Mouse (Mus musculus) spleen, adult 2 months (tissue): Measurements from ENCODE around the gene Arih1. TPM values are rescaled to one million over a fixed set of nuclear protein-coding genes. Genes with fewer than 3 reads are reported as not detected.

Experiments used
- DNase-seq, 2 experiments: peaks; one replicate each; pipeline versions ENCODE4 v3.0.0 to v3.0.0-alpha.2; 2012 to 2021; ENCODE audit warnings: low spot score in 2 of 2, low read depth in 1 of 2
- H3K27ac ChIP-seq: fragments of 200-500 bp; 2 replicates; pipeline ENCODE4 v1.5.1; 2012; ENCODE audit warnings: low read length, inconsistent platforms; ENCODE audit not compliant: insufficient read depth
- H3K27me3 ChIP-seq: fragments of 200-500 bp; 2 replicates; pipeline ENCODE4 v1.6.1; 2012; ENCODE audit warnings: mild to moderate bottlenecking, moderate library complexity, low read length, inconsistent platforms; ENCODE audit not compliant: control insufficient read depth, insufficient read depth
- H3K36me3 ChIP-seq: fragments of 200-500 bp; 2 replicates; pipeline ENCODE4 v1.6.1; 2012; ENCODE audit warnings: mild to moderate bottlenecking, low read length, inconsistent platforms; ENCODE audit not compliant: control insufficient read depth, insufficient read depth
- H3K4me1 ChIP-seq: fragments of 200-500 bp; 2 replicates; pipeline ENCODE4 v1.6.1; 2011; ENCODE audit warnings: inconsistent platforms; ENCODE audit not compliant: control insufficient read depth, insufficient read depth, insufficient read length
- H3K4me3 ChIP-seq: fragments of 200-500 bp; 2 replicates; pipeline ENCODE4 v1.5.1; 2011; ENCODE audit warnings: mild to moderate bottlenecking, inconsistent platforms; ENCODE audit not compliant: insufficient read depth, insufficient read length; ENCODE audit errors: extremely low read depth
- CTCF ChIP-seq: fragments of 200-500 bp; IDR thresholded peaks from 2 replicates; pipeline ENCODE4 v1.5.1; 2011; ENCODE audit warnings: mild to moderate bottlenecking, inconsistent platforms; ENCODE audit not compliant: insufficient read depth, insufficient read length, insufficient replicate concordance; ENCODE audit errors: extremely low read depth
- POLR2A ChIP-seq: fragments of 200-500 bp; IDR thresholded peaks from 2 replicates; pipeline ENCODE4 v1.6.1; 2011; ENCODE audit warnings: low read depth, low read length, inconsistent platforms
- WGBS: fragments of 180-500 bp; shearing (Covaris S2); methylation state at CpG from one replicate; pipeline ENCODE4 v1.1.7; 2018; 5-methylcytosine and 5-hydroxymethylcytosine counted together
- polyA plus RNA-seq: library from polyadenylated mRNA; depleted of rRNA; stranded (reverse); fragments of >200 nt; gene quantifications from 2 replicates; pipeline ENCODE4 v1.2.3, GENCODE M21; 2012; rRNA removed

Arih1 gene
- polyA plus RNA-seq, 1 experiment: 14.7 TPM

DNA sequence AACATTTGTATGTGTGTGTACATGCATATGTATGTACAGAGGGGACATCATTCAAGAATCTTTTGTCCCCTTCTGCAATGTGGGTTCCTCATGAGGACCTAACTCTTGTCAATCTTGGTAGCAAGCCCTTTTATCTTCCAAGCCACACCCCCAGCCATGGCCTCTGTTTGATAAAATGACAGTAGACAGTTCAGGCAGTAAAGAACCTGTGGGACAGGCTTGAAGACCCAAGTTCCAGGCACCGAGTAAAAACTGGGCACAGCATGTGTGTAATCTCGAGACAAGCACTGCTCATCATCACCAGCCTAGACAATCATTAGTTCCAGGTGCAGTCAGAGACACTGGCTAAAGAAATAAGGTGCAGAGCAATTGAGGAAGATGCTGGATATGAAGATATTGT lies 140.2 kb downstream of the Arih1 start:
- no peaks in the 10 kb centered on the region for H3K4me1 ChIP-seq
- peaks cover 1% of the 10 kb centered on the region for H3K36me3 ChIP-seq
- no peak overlapping the region for H3K27ac ChIP-seq
- WGBS: 78% methylated on average over 2 of the region's 2 CpGs
- H3K4me3 ChIP-seq: no peak overlapping the region
- TF ChIP-seq CTCF (no peak), POLR2A (no peak)
- no peak for DNase-seq
- H3K27me3 ChIP-seq: no peaks in the 10 kb centered on the region

DNA sequence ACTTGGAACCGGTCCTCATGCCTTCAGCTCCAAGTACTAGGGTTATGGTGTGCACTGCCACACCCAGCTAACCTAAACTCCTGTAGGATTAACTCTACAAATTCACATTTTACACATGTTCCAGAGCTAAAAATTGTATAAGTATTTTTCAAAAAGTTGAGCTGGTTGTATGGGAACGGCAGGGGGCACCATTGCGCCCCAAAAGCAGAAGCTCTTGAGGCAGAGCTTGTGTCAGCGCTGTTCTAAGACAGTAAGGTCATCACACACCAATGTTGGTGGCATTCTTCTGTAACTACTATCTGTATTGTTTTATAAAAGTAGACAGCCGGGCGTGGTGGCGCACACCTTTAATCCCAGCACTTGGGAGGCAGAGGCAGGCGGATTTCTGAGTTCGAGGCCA lies 146.4 kb downstream of the Arih1 start:
- Histone ChIP-seq H3K4me3 (no peak overlapping the region), H3K36me3 (peaks cover 1% of the 10 kb centered on the region), H3K4me1 (no peaks in the 10 kb centered on the region), H3K27ac (no peak overlapping the region), H3K27me3 (no peaks in the 10 kb centered on the region)
- DNase-seq: peak; percentile 11 to 13
- 75% methylated on average over 9 of the region's 9 CpGs for WGBS
- no peak for TF ChIP-seq POLR2A
- TF ChIP-seq CTCF: peak; percentile 60; the same call in 1 of the 2 replicates

DNA sequence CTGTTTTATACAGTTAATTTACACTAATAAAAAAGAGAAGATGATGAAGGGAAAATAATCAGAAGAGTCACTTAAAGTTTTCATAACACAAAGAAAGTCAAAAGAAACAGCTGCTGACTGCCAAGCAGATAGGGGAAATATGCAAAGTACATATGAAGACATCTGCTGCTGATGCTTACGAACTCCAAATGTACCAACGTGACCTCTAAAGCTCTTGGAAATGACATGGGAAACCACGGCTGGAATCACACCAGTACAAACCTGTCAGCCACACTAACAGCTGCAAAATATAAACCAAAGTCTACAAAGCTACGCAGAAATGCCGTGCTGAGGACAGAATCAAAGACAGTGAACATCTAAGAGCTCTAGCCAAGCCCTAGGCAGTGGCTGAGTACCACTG lies 147.3 kb downstream of the Arih1 start:
- no peak overlapping the region for H3K4me3 ChIP-seq
- TF ChIP-seq POLR2A (no peak), CTCF (no peak)
- H3K27me3 ChIP-seq: no peaks in the 10 kb centered on the region
- DNase-seq: no peak
- no peak overlapping the region for H3K27ac ChIP-seq
- WGBS: 91% methylated on average over 5 of the region's 5 CpGs
- H3K4me1 ChIP-seq: no peaks in the 10 kb centered on the region
- H3K36me3 ChIP-seq: peaks cover 1% of the 10 kb centered on the region

DNA sequence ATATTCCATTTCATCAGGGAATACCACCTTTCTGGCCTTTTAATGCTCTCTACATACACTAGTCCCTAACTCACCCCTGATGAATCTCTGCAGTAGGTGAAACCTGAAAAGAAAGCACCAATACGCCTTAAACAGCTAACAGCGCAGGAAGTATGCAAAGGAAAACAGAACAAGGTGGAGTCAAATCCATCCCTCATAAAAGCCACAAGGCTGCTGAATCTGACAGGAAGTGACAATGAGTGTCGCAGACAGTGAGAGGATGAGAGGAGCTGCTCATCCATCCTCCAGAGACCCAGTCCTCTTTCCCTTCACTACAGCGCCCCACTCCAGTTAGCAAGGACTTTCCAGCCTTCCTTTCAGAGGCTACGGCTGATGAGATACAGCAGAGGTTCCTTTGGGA lies 148.0 kb downstream of the Arih1 start:
- H3K27me3 ChIP-seq: no peaks in the 10 kb centered on the region
- no peaks in the 10 kb centered on the region; the same call in 1 of the 2 replicates for H3K36me3 ChIP-seq
- TF ChIP-seq CTCF: no peak
- TF ChIP-seq POLR2A: no peak
- H3K4me1 ChIP-seq: no peaks in the 10 kb centered on the region
- WGBS: 75% methylated on average over 5 of the region's 5 CpGs
- H3K4me3 ChIP-seq: no peak overlapping the region
- no peak overlapping the region for H3K27ac ChIP-seq
- no peak for DNase-seq

Other genes starting within 250 kb of the Arih1 start
- 20.1 and 25.0 TPM in 2 replicates for gene Adpgk, start 195.1 kb downstream of the Arih1 start, polyA plus RNA-seq
- 0.99 and 1.2 TPM in 2 replicates for gene Bbs4, start 133.1 kb downstream of the Arih1 start, polyA plus RNA-seq
- 72.4 and 89.5 TPM in 2 replicates for gene Hexa, start 52.9 kb upstream of the Arih1 start, polyA plus RNA-seq
- 0.50 and 1.0 TPM in 2 replicates for gene Tmem202, start 53.2 kb upstream of the Arih1 start, polyA plus RNA-seq
- 0.07 TPM in 1 of 2 replicates, not detected in the other for gene Celf6, start 91.3 kb upstream of the Arih1 start, polyA plus RNA-seq
- 15.6 and 16.3 TPM in 2 replicates for gene Parp6, start 130.7 kb upstream of the Arih1 start, polyA plus RNA-seq
- gene Pkm, start 169.8 kb upstream of the Arih1 start, polyA plus RNA-seq: 408 and 499 TPM in 2 replicates
- gene Gramd2, start 193.5 kb upstream of the Arih1 start, polyA plus RNA-seq: 1.1 TPM in 2 replicates